Comparison of ENCODE assay signal across 1 mouse cellular context in the genomic region with DNA sequence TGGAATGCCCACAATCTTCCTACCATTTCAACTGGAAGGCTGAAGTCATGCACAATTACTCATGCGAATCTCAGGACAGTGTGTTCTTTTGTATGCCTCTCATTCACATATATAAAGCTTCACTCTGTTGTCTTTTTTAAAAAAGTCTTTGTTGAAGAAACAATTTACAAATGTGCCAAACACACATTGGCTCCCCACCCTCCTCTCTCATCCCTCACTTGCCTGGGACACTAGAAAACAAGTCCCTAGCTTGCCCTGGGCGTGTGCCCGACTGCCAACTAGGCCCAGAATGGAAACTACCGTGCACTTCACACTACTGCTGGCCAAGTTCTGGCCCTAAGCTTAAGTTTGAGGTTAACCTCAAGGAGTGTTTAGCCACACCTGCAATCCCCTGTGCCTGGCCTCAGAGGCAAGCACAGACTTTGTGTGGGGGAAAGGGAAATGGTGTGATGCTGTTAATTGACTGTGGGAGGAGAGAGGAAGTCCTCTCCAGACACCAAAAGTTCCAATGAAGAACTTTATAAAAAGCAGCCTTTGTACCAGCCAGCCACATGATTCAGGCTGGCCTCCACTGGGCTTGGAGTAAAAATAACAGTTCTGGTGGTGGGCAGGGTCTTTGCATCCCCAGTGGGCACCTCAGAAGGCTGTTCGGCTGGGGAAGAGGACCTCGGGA.
TF ChIP-seq lines count a peak whose summit lies in the region.

No protein-coding gene starts in this region.

TF ChIP-seq in CH12.LX, 34 proteins besides CTCF, POLR2A, EP300 and RAD21 (continued from another document):
- peak; percentile 94 for TF ChIP-seq MEF2A (IDR thresholded peaks at IDR 0.05; ENCODE audit: borderline replicate concordance, low read depth, low read length)
- TF ChIP-seq CHD1 (IDR thresholded peaks at IDR 0.05; ENCODE audit: low read depth, low read length), result peak; percentile 74; the same call in 1 of the 2 replicates
- no peak for TF ChIP-seq USF1 (IDR thresholded peaks at IDR 0.05; ENCODE audit: low read depth, low read length)
- peak; percentile 86 for TF ChIP-seq MAX (IDR thresholded peaks at IDR 0.05; ENCODE audit: low read length)
- peak; percentile 54; the same call in 1 of the 2 replicates for TF ChIP-seq MAZ (IDR thresholded peaks at IDR 0.05; ENCODE audit: low read depth, low read length)
- TF ChIP-seq CHD2 (IDR thresholded peaks at IDR 0.05; ENCODE audit: low read length), result peak; percentile 81; the same call in 1 of the 2 replicates
- TF ChIP-seq POLR2AphosphoS2 (IDR thresholded peaks at IDR 0.05; ENCODE audit: low read depth, low read length), result no peak
- peak; percentile 71; the same call in 1 of the 2 replicates for TF ChIP-seq SIN3A (IDR thresholded peaks at IDR 0.05; ENCODE audit: low read length)
